Mouse (Mus musculus) erythroblast, embryonic 14.5 days (primary cell): ENCODE data around the gene Cog4.

Experiments
- GATA1 ChIP-seq: IDR thresholded peaks from 2 replicates; pipeline ENCODE4 v1.6.1; 2012; ENCODE audit warnings: low read length, inconsistent platforms, mixed read lengths
- TAL1 ChIP-seq: IDR thresholded peaks from 3 replicates; pipeline ENCODE4 v1.6.1; 2012; ENCODE audit warnings: low read length, inconsistent platforms, mixed read lengths

DNA sequence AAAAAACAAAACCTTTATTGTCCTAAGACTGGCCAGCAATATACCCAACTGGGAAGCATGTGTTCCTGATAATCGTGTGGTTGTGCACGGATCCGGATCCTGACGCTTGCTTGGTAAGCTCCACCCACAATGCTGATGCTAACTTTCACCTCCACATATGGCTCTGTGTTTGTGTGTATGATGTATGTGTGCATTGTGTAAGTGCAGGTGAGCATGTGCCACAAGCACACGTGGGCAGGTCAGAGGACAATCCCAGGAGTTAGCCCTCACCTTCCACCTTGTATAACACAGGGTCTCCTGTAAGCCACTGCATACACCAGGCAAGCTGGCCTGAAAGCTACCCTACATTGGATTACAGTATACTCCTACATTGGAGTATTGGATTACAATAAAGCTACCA is 3.2 kb upstream of the Cog4 start:
- TF ChIP-seq GATA1 (no peak), TAL1 (no peak)
